27 mouse cellular contexts compared by ENCODE assay signal in genomic region chr7:134822006-134822405, GRCm38 (mm10).
DNase-seq lines count a peak whose midpoint lies in the region; ATAC-seq lines count a peak whose summit lies in the region.
"Had no signal": no experiment of that assay in that cellular context is flagged by ENCODE, and none has a peak within 500 bp of the region (broad histone marks: within the 10 kb centered on the region; RNA-seq: fewer than 3 reads in every experiment).

No protein-coding gene starts in this region.

- peak; percentile 30 for DNase-seq in adrenal gland, postnatal 14 days
- no peak for DNase-seq in adrenal gland, adult (ENCODE audit: inconsistent age in 2 of 2, low spot score in 1 of 2)
- DNase-seq in kidney, adult 9 months: peak; percentile 36
- DNase-seq in midbrain, embryonic 14.5 days: peak; percentile 11
- DNase-seq in urinary bladder, adult 18-20 months (ENCODE audit: low spot score in 2 of 2): no peak
- no peak for DNase-seq in spleen, postnatal 14 days (ENCODE audit: low spot score in 2 of 2)
- DNase-seq: adrenal gland, adult 8-10 months; cerebellum, adult 11 months; gastrocnemius, postnatal 25 days; heart, adult 18-20 months; heart, postnatal 4 days; liver; lung, postnatal 4 days; right cerebral cortex, adult 18-20 months; thymus, adult 2 months; thymus, postnatal 36 days had no signal

- H3K9ac ChIP-seq in kidney, embryonic 16.5 days (replicated peaks; ENCODE audit: low read length): no peak overlapping the region
- H3K9ac ChIP-seq in midbrain, embryonic 14.5 days (replicated peaks; ENCODE audit: low read length): no peak overlapping the region
- H3K9ac ChIP-seq in midbrain, embryonic 13.5 days (replicated peaks): no peak overlapping the region
- H3K9ac ChIP-seq: embryonic facial prominence, embryonic 12.5 days; hindbrain, embryonic 13.5 days; liver, embryonic 15.5 days; midbrain, embryonic 15.5 days had no signal

- H3K4me1 ChIP-seq in kidney, embryonic 16.5 days (ENCODE audit: insufficient read depth, low read length): 0 out of 2 replicates have a peak, but pooled peaks cover 5% of the 10 kb centered on the region
- 0 out of 2 replicates have a peak, but pooled peaks cover 12% of the 10 kb centered on the region for H3K4me1 ChIP-seq in midbrain, embryonic 14.5 days (ENCODE audit: control insufficient read depth, insufficient read depth, low read length)
- peaks cover 12% of the 10 kb centered on the region; the same call in 1 of the 2 replicates for H3K4me1 ChIP-seq in midbrain, embryonic 13.5 days (replicated peaks)
- H3K4me1 ChIP-seq: liver, embryonic 15.5 days had no signal

- no peaks in the 10 kb centered on the region for H3K27me3 ChIP-seq in kidney, embryonic 16.5 days (ENCODE audit: insufficient read depth, low read length)
- H3K27me3 ChIP-seq in midbrain, embryonic 14.5 days (ENCODE audit: control insufficient read depth, insufficient read depth, low read length): no peaks in the 10 kb centered on the region
- H3K27me3 ChIP-seq in midbrain, embryonic 13.5 days: no peaks in the 10 kb centered on the region
- H3K27me3 ChIP-seq: CH12.LX; embryonic facial prominence, embryonic 12.5 days; hindbrain, embryonic 13.5 days; liver, embryonic 15.5 days; megakaryocyte, embryonic 14.5 days; midbrain, embryonic 15.5 days had no signal

- H3K9me3 ChIP-seq in kidney, embryonic 16.5 days (ENCODE audit: low read length): no peaks in the 10 kb centered on the region
- no peaks in the 10 kb centered on the region for H3K9me3 ChIP-seq in midbrain, embryonic 14.5 days (ENCODE audit: control insufficient read depth, low read length)
- no peaks in the 10 kb centered on the region for H3K9me3 ChIP-seq in midbrain, embryonic 13.5 days
- H3K9me3 ChIP-seq: embryonic facial prominence, embryonic 12.5 days; hindbrain, embryonic 13.5 days; liver, embryonic 15.5 days; midbrain, embryonic 15.5 days had no signal

- no peak overlapping the region for H3K4me2 ChIP-seq in kidney, embryonic 16.5 days (replicated peaks; ENCODE audit: low read depth, low read length)
- H3K4me2 ChIP-seq in midbrain, embryonic 14.5 days (ENCODE audit: low read length): no peak overlapping the region
- no peak overlapping the region for H3K4me2 ChIP-seq in midbrain, embryonic 13.5 days (replicated peaks)
- H3K4me2 ChIP-seq: embryonic facial prominence, embryonic 12.5 days; heart, embryonic 11.5 days; hindbrain, embryonic 13.5 days; liver, embryonic 15.5 days; midbrain, embryonic 15.5 days had no signal

- peaks cover 11% of the 10 kb centered on the region for H3K36me3 ChIP-seq in kidney, embryonic 16.5 days (ENCODE audit: insufficient read depth, low read length)
- no peaks in the 10 kb centered on the region for H3K36me3 ChIP-seq in midbrain, embryonic 14.5 days (ENCODE audit: control insufficient read depth, insufficient read depth, low read length)
- H3K36me3 ChIP-seq in midbrain, embryonic 13.5 days: no peaks in the 10 kb centered on the region
- H3K36me3 ChIP-seq: liver, embryonic 15.5 days; midbrain, embryonic 15.5 days had no signal

- no peak overlapping the region for H3K27ac ChIP-seq in kidney, embryonic 16.5 days (ENCODE audit: low read length)
- no peak overlapping the region for H3K27ac ChIP-seq in midbrain, embryonic 14.5 days (replicated peaks; ENCODE audit: low read depth, low read length)
- no peak overlapping the region for H3K27ac ChIP-seq in midbrain, embryonic 13.5 days
- H3K27ac ChIP-seq: embryonic facial prominence, embryonic 12.5 days; hindbrain, embryonic 13.5 days; liver, embryonic 15.5 days; midbrain, embryonic 15.5 days had no signal

- no peak overlapping the region for H3K4me3 ChIP-seq in kidney, embryonic 16.5 days (ENCODE audit: low read length)
- H3K4me3 ChIP-seq in midbrain, embryonic 14.5 days (replicated peaks; ENCODE audit: low read depth, low read length): no peak overlapping the region
- no peak overlapping the region for H3K4me3 ChIP-seq in midbrain, embryonic 13.5 days (replicated peaks)
- H3K4me3 ChIP-seq: embryonic facial prominence, embryonic 12.5 days; hindbrain, embryonic 13.5 days; liver, embryonic 15.5 days; megakaryocyte, embryonic 14.5 days; midbrain, embryonic 15.5 days had no signal

- no peak for ATAC-seq in kidney, embryonic 16.5 days (ENCODE audit: low FRiP score, low TSS enrichment)
- no peak for ATAC-seq in midbrain, embryonic 14.5 days (ENCODE audit: low FRiP score, low TSS enrichment)
- no peak for ATAC-seq in midbrain, embryonic 13.5 days
- ATAC-seq: activated CD4-positive, CD25-positive, alpha-beta regulatory T cell, adult 4 months; intestine, embryonic 16.5 days; midbrain, embryonic 15.5 days had no signal

- WGBS in kidney, embryonic 16.5 days: 31% methylated on average over 3 of the region's 3 CpGs
- 86% methylated on average over 3 of the region's 3 CpGs for WGBS in midbrain, embryonic 14.5 days
- WGBS in midbrain, embryonic 13.5 days: 86% methylated on average over 3 of the region's 3 CpGs

Comparison
In these comparisons a context has a peak if more than half of its experiments do, and no peak if none do; other contexts are left out.
1. DNase-seq: peak in adrenal gland, postnatal 14 days (single experiment), kidney, adult 9 months (single experiment) and midbrain, embryonic 14.5 days (single experiment); none in adrenal gland, adult (0 of 2), urinary bladder, adult 18-20 months (0 of 2) and spleen, postnatal 14 days (0 of 2).